Mouse (Mus musculus): ENCODE results near the gene Rpl23a. TPM values are rescaled to one million over a fixed set of nuclear protein-coding genes. Genes with fewer than 3 reads are reported as not detected.

Gene Rpl23a
- total and polyA plus RNA-seq, 3 experiments = 2,892 to 4,112 TPM; not detected in 1

GRCm38 (mm10) chr11:78211513-78211912 is 28.1 kb upstream of the Rpl23a start:
- Histone ChIP-seq H3K9ac (ENCODE audit: control insufficient read depth, low read depth, low read length, poor library complexity, severe bottlenecking) (no peak overlapping the region), H3K4me3 (ENCODE audit: control insufficient read depth in 1 of 2, insufficient read depth in 1 of 2, low read depth in 2 of 2, low read length in 2 of 2) (no peak overlapping the region), H3K27ac (ENCODE audit: control insufficient read depth, low read depth, low read length) (no peak overlapping the region), H3K79me2 (ENCODE audit: control insufficient read depth, insufficient read depth, low read length, poor library complexity) (no peaks in the 10 kb centered on the region), H3K36me3 (ENCODE audit: control insufficient read depth in 1 of 2, insufficient read depth in 2 of 2, low read length in 2 of 2) (peaks cover 0 to 52% of the 10 kb centered on the region in 2 experiments; a peak in 2 of 4 replicates), H3K9me3 (replicated peaks; ENCODE audit: insufficient read depth, low read length) (no peaks in the 10 kb centered on the region), H3K4me1 (ENCODE audit: control insufficient read depth in 1 of 2, insufficient read depth in 2 of 2, low read length in 2 of 2) (no peaks in the 10 kb centered on the region), H3K27me3 (ENCODE audit: control insufficient read depth in 1 of 2, insufficient read depth in 2 of 2, low read length in 2 of 2) (no peaks in the 10 kb centered on the region)
- TF ChIP-seq ZKSCAN1 (IDR thresholded peaks at IDR 0.05; ENCODE audit: low read depth, low read length) (no peak), POLR2AphosphoS2 (IDR thresholded peaks at IDR 0.05; ENCODE audit: low read length) (no peak)
- DNase-seq (ENCODE audit: low read depth, low spot score) = no peak

GRCm38 (mm10) chr11:78210615-78211014 is 27.2 kb upstream of the Rpl23a start:
- Histone ChIP-seq H3K79me2 (ENCODE audit: control insufficient read depth, insufficient read depth, low read length, poor library complexity) (no peaks in the 10 kb centered on the region), H3K9ac (ENCODE audit: control insufficient read depth, low read depth, low read length, poor library complexity, severe bottlenecking) (no peak overlapping the region), H3K4me3 (ENCODE audit: control insufficient read depth in 1 of 2, insufficient read depth in 1 of 2, low read depth in 2 of 2, low read length in 2 of 2) (no peak overlapping the region), H3K27ac (ENCODE audit: control insufficient read depth, low read depth, low read length) (no peak overlapping the region), H3K27me3 (ENCODE audit: control insufficient read depth in 1 of 2, insufficient read depth in 2 of 2, low read length in 2 of 2) (no peaks in the 10 kb centered on the region), H3K4me1 (ENCODE audit: control insufficient read depth in 1 of 2, insufficient read depth in 2 of 2, low read length in 2 of 2) (no peaks in the 10 kb centered on the region), H3K36me3 (ENCODE audit: control insufficient read depth in 1 of 2, insufficient read depth in 2 of 2, low read length in 2 of 2) (peaks cover 0 to 47% of the 10 kb centered on the region in 2 experiments; a peak in 2 of 4 replicates), H3K9me3 (replicated peaks; ENCODE audit: insufficient read depth, low read length) (no peaks in the 10 kb centered on the region)
- no peak for DNase-seq (ENCODE audit: low read depth, low spot score)
- TF ChIP-seq ZKSCAN1 (IDR thresholded peaks at IDR 0.05; ENCODE audit: low read depth, low read length) (no peak), POLR2AphosphoS2 (IDR thresholded peaks at IDR 0.05; ENCODE audit: low read length) (no peak), MXI1 (IDR thresholded peaks at IDR 0.05; ENCODE audit: low read depth, low read length) (no peak), TCF12 (IDR thresholded peaks at IDR 0.05; ENCODE audit: low read depth, low read length) (no peak), MYB (IDR thresholded peaks at IDR 0.05; ENCODE audit: low read depth, low read length) (no peak), E2F4 (IDR thresholded peaks at IDR 0.05; ENCODE audit: borderline replicate concordance, low read depth, low read length) (no peak), MAZ (IDR thresholded peaks at IDR 0.05; ENCODE audit: low read depth, low read length) (no peak), CHD2 (IDR thresholded peaks at IDR 0.05; ENCODE audit: low read length) (no peak), UBTF (IDR thresholded peaks at IDR 0.05; ENCODE audit: borderline replicate concordance, insufficient read depth, low read depth, low read length) (no peak), TBP (IDR thresholded peaks at IDR 0.05; ENCODE audit: low read depth, low read length) (no peak), RAD21 (IDR thresholded peaks at IDR 0.05; ENCODE audit: low read depth, low read length) (no peak), TAL1 (IDR thresholded peaks at IDR 0.05; ENCODE audit: low read length) (no peak), CHD1 (IDR thresholded peaks at IDR 0.05; ENCODE audit: low read depth, low read length) (no peak), EP300 (IDR thresholded peaks at IDR 0.05; ENCODE audit: low read depth in 1 of 2, low read length in 2 of 2) (no peak), CTCF (IDR thresholded peaks at IDR 0.05 in 2 of 3, conservative IDR thresholded peaks at IDR 0.05 in 1 of 3; ENCODE audit: control insufficient read depth in 1 of 3, insufficient read depth in 1 of 3, low read depth in 2 of 3, low read length in 3 of 3, poor library complexity in 1 of 3, severe bottlenecking in 1 of 3) (no peak), POLR2A (IDR thresholded peaks at IDR 0.05; ENCODE audit: control insufficient read depth in 1 of 2, insufficient read depth in 1 of 2, low read depth in 1 of 2, low read length in 2 of 2, poor library complexity in 1 of 2) (no peak), JUND (IDR thresholded peaks at IDR 0.05; ENCODE audit: low read depth, low read length) (no peak)
